Mouse (Mus musculus) B cell, adult (primary cell): ENCODE data around the gene Rad54l. TPM values are rescaled to one million over a fixed set of nuclear protein-coding genes. Genes with fewer than 3 reads are reported as not detected.

ENCODE experiments used
- total RNA-seq: library from RNA; stranded (reverse); gene quantifications from 4 replicates; pipeline ENCODE4 v1.2.4, GENCODE M21; 2023; ENCODE audit not compliant: inconsistent age

Rad54l gene
- 1.8 to 2.4 TPM (median 2.2 TPM) in 4 replicates for total RNA-seq

GRCm38 (mm10) chr4:116123602-116124519 is at the start of gene Rad54l, which contains the start of gene Pomgnt1:
Rad54l (minus strand) TSS chr4:116123690.
Pomgnt1 (plus strand) TSS chr4:116123840.

GRCm38 (mm10) chr4:116173072-116173471 is 49.6 kb upstream of the Rad54l start, which contains the start of the genes 1700042G07Rik and Gm49337:
1700042G07Rik (plus strand) TSS chr4:116173372.
Gm49337 (plus strand) TSS chr4:116173384.

DNA sequence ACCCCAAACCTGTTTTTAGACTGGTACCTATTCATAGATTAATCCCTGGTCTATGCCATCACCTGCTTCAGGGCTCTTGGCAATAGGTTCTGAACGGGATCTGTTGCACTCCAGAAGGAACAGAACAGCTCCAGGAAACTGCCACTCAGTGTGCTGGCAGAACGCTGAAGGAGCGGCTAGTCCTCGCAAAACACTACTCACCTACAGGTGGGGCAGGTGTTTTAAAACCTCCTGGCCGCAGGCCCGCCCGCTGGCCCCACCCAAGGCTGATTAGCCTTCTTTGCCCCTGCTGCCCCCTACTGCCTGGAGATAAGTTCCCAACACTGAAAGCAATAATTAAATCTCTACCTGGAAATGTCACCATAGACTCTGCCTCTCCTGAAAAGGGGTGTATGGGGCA is 43.9 kb upstream of the Rad54l start, which contains the start of gene Tspan1:
Gene Tspan1 (minus strand): TSS at position 198 of the 400 bp plus-strand sequence.

DNA sequence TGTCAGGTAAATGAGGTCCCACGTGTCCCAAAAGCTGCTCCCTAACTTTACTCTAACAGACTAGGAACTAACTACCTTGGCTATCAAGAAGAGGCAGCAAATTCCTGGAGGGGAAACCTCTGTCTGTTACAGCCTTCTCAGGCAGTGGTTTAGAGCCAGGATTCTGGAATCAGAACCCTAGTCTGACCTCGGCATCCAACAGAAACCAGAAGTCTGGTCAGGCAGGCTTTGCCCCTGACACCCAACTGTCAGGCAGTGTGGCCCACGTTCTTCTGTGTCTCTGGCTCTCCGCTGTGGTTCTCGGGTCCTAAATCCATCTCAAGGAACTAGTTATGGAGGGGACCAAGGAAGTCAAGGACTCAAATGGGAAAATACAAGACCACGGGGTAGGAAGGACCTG is 27.7 kb upstream of the Rad54l start, which contains the start of gene Lurap1:
Gene Lurap1 (minus strand): TSS at position 101 of the 400 bp plus-strand sequence.

DNA sequence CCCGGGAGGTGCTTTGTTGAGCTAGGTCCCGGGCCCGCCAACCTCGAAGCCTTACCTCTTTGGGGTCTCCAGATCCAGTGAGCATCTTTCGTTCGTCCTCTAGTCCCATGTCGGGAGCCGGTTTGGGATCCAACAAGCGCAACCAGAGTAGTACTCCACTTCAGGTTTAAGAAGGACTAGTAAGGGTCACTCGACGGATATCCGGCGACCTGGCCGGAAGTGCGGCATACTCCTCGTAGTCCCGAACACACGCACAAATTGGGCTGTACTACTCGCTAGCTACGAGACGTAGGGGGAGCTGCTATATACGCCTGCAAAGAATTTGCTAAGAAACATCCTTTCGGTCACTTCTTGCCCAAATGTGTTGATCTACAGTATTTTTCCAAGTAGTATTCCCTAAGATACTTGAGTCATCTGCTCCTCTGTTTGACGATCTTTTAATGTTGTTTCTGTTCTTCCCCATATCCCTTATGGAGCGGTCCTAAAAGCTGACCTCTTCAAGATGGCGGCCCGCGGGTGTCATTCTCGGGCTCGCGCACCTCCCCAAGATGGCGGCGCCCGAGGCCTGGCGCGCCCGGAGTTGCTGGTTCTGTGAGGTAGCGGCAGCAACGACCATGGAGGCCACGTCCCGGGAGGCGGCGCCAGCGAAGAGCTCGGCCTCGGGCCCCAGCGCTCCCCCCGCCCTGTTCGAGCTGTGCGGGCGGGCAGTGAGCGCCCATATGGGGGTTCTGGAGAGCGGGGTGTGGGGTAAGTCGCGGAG is 48.4 kb downstream of the Rad54l start, which contains the start of the genes Uqcrh and Lrrc41:
Gene Uqcrh (minus strand): TSS at position 211 of the 760 bp plus-strand sequence.
Gene Lrrc41 (plus strand): TSS at position 409 of the 760 bp plus-strand sequence.

GRCm38 (mm10) chr4:116053399-116053961 is 70.0 kb downstream of the Rad54l start, which contains the start of gene Nsun4:
Nsun4 (minus strand) TSS chr4:116053876.

Other genes starting within 250 kb of the Rad54l start
- 0.35 to 1.5 TPM (median 0.74 TPM) in 3 of 4 replicates, not detected in the other for gene Kncn, start 239.3 kb downstream of the Rad54l start, total RNA-seq
- not detected in 4 replicates for gene 6430628N08Rik, start 233.0 kb downstream of the Rad54l start, total RNA-seq
- gene Dmbx1, start 183.8 kb downstream of the Rad54l start, total RNA-seq: not detected in 4 replicates
- gene Faah, start 105.8 kb downstream of the Rad54l start, total RNA-seq: 34.4 to 38.7 TPM (median 36.7 TPM) in 4 replicates
- gene Nsun4, start 69.8 kb downstream of the Rad54l start, total RNA-seq: 31.8 to 45.5 TPM (median 37.0 TPM) in 4 replicates
- 254 to 297 TPM (median 280 TPM) in 4 replicates for gene Uqcrh, start 48.6 kb downstream of the Rad54l start, total RNA-seq
- 27.6 to 34.4 TPM (median 30.5 TPM) in 4 replicates for gene Lrrc41, start 48.4 kb downstream of the Rad54l start, total RNA-seq
- gene Pomgnt1, start 150 bp upstream of the Rad54l start, total RNA-seq: 36.4 to 39.4 TPM (median 37.0 TPM) in 4 replicates
- 3.0 to 7.8 TPM (median 3.6 TPM) in 4 replicates for gene Lurap1, start 27.6 kb upstream of the Rad54l start, total RNA-seq
- gene Tspan1, start 43.9 kb upstream of the Rad54l start, total RNA-seq: not detected in 4 replicates
- gene 1700042G07Rik, start 49.7 kb upstream of the Rad54l start, total RNA-seq: not detected in 4 replicates
- not detected in 4 replicates for gene Gm49337, start 49.7 kb upstream of the Rad54l start, total RNA-seq
- 1.4 to 2.6 TPM (median 1.9 TPM) in 4 replicates for gene Pik3r3, start 97.9 kb upstream of the Rad54l start, total RNA-seq